Comparison of ENCODE assay signal across 24 mouse cellular contexts in the genomic region with DNA sequence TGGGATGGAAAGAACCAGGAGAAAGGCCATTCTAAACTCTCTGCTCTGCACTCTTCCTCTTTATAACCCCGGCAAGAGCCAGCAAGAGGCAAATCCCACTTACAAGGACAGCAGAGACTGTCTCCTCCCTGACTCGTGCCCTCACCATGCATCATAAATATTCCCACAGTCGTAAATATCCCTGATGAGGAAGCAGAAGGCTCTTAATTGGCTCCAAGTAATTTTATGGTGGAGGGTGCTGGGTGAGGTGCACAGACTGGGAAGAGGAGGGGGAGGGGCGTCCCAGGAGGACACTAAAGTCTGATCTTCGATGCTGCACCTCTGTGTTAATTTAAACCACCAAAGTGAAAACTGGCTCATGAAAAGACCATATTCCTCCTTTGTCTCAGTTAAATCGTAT.
"Had no signal": no experiment of that assay in that cellular context is flagged by ENCODE, and none has a peak within 500 bp of the region (broad histone marks: within the 10 kb centered on the region; RNA-seq: fewer than 3 reads in every experiment).

No protein-coding gene starts in this region.

- DNase-seq: gastrocnemius, adult 2 months; gastrocnemius, postnatal 10 days; gastrocnemius, postnatal 25 days; heart, adult 18-20 months; heart, postnatal 10 days; heart, postnatal 4 days; kidney, adult 11 months; kidney, adult 8-10 months; kidney, postnatal 10 days; kidney, postnatal 25 days; kidney, postnatal 4 days; liver had no signal

- H3K9me3 ChIP-seq: heart, embryonic 10.5 days; heart, embryonic 12.5 days; hindbrain, embryonic 10.5 days; hindbrain, embryonic 12.5 days; limb, embryonic 10.5 days; limb, embryonic 12.5 days had no signal

- H3K4me3 ChIP-seq: gastrocnemius, adult 2 months; heart, embryonic 10.5 days; heart, embryonic 12.5 days; hindbrain, embryonic 10.5 days; hindbrain, embryonic 12.5 days; layer of hippocampus, adult 2 months; left cerebral cortex, adult 2 months; limb, embryonic 10.5 days; limb, embryonic 12.5 days had no signal

- H3K4me2 ChIP-seq: heart, embryonic 12.5 days; hindbrain, embryonic 12.5 days; hindbrain, embryonic 14.5 days; limb, embryonic 12.5 days had no signal

- H3K27ac ChIP-seq: gastrocnemius, adult 2 months; heart, embryonic 10.5 days; hindbrain, embryonic 10.5 days; hindbrain, embryonic 12.5 days; hindbrain, embryonic 14.5 days; layer of hippocampus, adult 2 months; left cerebral cortex, adult 2 months; limb, embryonic 10.5 days; limb, embryonic 12.5 days had no signal

- ATAC-seq: forebrain, embryonic 16.5 days; hindbrain, embryonic 16.5 days; inflammation-experienced regulatory T-cells, adult 6 months had no signal

- H3K36me3 ChIP-seq: heart, embryonic 10.5 days; heart, embryonic 12.5 days; hindbrain, embryonic 10.5 days; hindbrain, embryonic 12.5 days; limb, embryonic 10.5 days; limb, embryonic 12.5 days had no signal

- H3K9ac ChIP-seq: heart, embryonic 12.5 days; hindbrain, embryonic 12.5 days; hindbrain, embryonic 14.5 days; limb, embryonic 12.5 days had no signal

- H3K4me1 ChIP-seq: heart, embryonic 12.5 days; hindbrain, embryonic 10.5 days had no signal

- H3K27me3 ChIP-seq: heart, embryonic 12.5 days; hindbrain, embryonic 12.5 days; limb, embryonic 12.5 days had no signal
